Mouse (Mus musculus): ENCODE measurements around the gene Hoxa11. TPM values are rescaled to one million over a fixed set of nuclear protein-coding genes. Genes with fewer than 3 reads are reported as not detected.

Gene Hoxa11
- polyA plus RNA-seq, 1 experiment from 2014 or later: not detected

DNA sequence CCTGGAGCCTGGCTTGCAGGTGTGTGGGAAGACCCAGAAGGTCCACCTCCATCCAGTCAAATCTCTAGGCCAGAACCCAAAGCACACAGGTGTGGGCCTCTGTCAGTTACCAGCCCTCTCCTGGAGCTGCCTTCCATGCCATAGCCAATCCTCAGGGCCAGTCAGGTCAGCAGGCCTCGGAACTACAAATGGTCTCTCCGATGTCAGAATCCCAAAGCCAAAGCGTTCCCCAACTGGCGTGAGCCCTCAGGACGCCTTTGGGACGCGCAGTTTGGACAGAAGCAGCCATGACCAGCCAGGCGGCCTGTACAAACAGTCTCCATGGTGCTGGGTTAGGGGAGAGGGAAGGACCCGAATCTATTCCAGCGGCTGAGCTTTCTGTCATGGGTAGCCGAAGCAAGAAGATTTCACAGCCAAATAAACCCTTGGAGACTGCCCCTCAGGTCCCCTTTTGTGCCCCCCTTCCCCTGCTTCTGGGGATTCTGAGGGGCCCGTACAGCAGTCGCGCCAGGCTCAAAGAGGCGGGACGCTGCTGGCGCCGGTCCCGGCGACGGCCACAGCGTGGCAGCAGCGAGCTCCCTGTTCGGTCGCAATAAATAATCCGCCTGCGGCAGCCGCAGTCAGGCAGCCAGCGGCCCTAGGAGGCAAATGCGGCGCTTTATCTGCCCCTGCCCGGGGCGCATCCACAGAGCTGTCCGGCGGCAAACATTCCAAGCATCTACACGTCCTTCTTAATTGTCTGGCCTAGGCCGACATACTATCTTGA is 34.3 kb downstream of the Hoxa11 start:
- Histone ChIP-seq H3K9me3 (no peaks in the 10 kb centered on the region), H3K4me3 (peak overlapping the region; percentile 26), H3K9ac (peak overlapping the region; percentile 12; the same call in 1 of the 2 replicates), H3K36me3 (no peaks in the 10 kb centered on the region), H3K4me1 (replicated peaks) (peaks cover 17% of the 10 kb centered on the region), H3K27me3 (peaks cover 92% of the 10 kb centered on the region), H3K27ac (replicated peaks) (peak overlapping the region; percentile 42; the same call in 1 of the 2 replicates), H3K4me2 (peak overlapping the region; percentile 40)
- ATAC-seq (ENCODE audit: low FRiP score, low read depth): peak; percentile 67
- WGBS: 2% methylated on average over 37 of the region's 37 CpGs

GRCm38 (mm10) chr6:52209685-52210046 is 35.9 kb downstream of the Hoxa11 start:
- 9% methylated on average over 12 of the region's 12 CpGs for WGBS
- no peaks in the 10 kb centered on the region for H3K9me3 ChIP-seq
- peak overlapping the region; percentile 53 for H3K4me2 ChIP-seq
- H3K27ac ChIP-seq (replicated peaks): no peak overlapping the region
- H3K4me1 ChIP-seq (replicated peaks): peaks cover 17% of the 10 kb centered on the region
- H3K9ac ChIP-seq: no peak overlapping the region
- peaks cover 88% of the 10 kb centered on the region for H3K27me3 ChIP-seq
- H3K4me3 ChIP-seq: peak overlapping the region; percentile 22; the same call in 1 of the 2 replicates
- no peak for ATAC-seq (ENCODE audit: low FRiP score, low read depth)
- H3K36me3 ChIP-seq: no peaks in the 10 kb centered on the region

DNA sequence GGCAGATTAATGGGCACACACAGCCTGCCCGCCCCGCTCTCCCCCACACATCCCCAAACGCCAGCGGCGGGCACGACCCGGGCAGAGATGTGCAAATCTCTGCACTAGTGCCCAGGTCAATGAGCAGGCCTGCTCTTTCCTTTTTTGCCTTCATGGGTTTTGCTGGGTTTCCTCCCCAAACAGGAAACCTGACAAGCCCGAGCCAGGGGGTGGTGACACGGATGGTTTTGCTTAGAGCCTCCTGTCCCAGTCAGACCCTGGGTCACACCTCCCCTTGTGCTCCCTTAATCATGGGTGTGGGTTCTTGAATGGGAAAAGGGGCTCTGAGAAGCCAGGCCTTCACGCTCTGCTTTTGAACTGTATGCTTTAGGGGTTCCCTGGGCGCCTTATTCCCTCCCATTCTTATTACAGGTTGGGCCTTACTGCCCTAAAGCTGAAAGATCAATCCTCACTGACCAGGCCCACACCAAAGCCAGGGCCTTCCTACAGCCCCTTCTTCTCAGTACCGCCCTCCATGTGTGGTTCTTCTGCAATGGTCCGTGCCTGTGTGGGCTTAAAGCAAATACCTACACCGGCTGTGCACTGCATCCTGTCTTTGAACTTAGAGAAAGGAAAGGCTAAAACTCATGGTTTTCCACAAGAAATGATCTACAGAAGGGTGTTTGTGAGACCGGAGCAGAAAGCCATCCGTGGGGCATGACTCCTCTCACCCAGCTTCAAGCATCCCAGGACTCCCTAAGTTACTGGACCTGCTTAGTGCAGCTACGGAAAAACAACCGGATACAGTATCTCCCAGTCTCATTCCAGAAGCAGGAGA is 36.5 kb downstream of the Hoxa11 start:
- 7% methylated on average over 18 of the region's 18 CpGs for WGBS
- H3K4me1 ChIP-seq (replicated peaks): peaks cover 21% of the 10 kb centered on the region
- H3K36me3 ChIP-seq: no peaks in the 10 kb centered on the region
- 0 out of 2 replicates have a peak overlapping the region, but pooled peaks have one; percentile 5 for H3K9ac ChIP-seq
- H3K27ac ChIP-seq (replicated peaks): peak overlapping the region; percentile 62
- peaks cover 87% of the 10 kb centered on the region for H3K27me3 ChIP-seq
- ATAC-seq (ENCODE audit: low FRiP score, low read depth): no peak
- no peaks in the 10 kb centered on the region for H3K9me3 ChIP-seq
- H3K4me2 ChIP-seq: peak overlapping the region; percentile 53
- peak overlapping the region; percentile 22 for H3K4me3 ChIP-seq

DNA sequence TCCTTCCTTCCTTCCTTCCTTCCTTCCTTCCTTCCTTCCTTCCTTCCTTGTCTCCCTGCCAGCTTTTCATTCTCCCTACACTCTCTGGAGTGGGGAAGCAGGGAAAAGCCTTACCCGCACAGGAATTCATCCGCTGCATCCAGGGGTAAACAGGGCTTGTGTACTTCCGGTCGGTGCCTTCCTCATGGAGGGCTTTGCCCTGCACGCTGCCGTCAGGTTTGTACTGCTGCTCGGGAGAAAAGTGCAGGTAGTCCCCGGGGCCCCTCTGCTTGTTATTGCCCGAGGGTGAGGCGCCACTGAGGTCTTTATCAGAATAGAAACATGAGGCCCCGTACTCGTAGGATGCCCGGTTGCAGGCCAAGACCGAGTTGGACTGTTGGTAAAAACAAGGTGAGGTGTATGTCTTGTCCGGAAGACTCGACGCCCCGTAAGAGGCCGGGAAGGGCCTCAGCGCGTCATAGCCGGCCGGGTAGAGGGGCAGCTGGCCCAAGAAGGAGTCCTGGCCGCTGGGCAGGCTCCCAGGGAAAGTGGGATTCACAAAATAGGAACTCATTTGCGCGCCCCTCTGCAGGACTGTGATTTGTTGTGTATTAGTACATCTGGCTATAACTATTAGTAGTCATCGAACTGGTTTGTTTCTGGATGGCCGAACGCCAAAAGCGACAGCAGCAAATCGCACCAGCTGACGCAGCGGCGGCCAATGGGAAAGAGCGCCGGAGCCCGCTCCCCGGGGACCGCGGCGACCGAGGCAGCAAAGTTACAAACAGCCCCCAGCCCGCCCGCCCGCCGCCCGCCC is 37.3 kb downstream of the Hoxa11 start, which contains the start of gene Hoxa6:
Gene Hoxa6, minus strand, starts transcription at position 651 of the 796 bp plus-strand sequence.
- H3K4me2 ChIP-seq: peak within 1 kb of the TSS; percentile 53
- H3K4me3 ChIP-seq: peak within 1 kb of the TSS; percentile 38
- peaks cover 84% of the 10 kb centered on the region for H3K27me3 ChIP-seq
- H3K9ac ChIP-seq: 0 out of 2 replicates have a peak within 1 kb of the TSS, but pooled peaks have one; percentile 5
- ATAC-seq (ENCODE audit: low FRiP score, low read depth): no peak
- H3K4me1 ChIP-seq (replicated peaks): peaks cover 25% of the 10 kb centered on the region
- WGBS: 2% methylated on average over 47 of the region's 47 CpGs
- H3K36me3 ChIP-seq: no peaks in the 10 kb centered on the region
- H3K27ac ChIP-seq (replicated peaks): peak within 1 kb of the TSS; percentile 80
- H3K9me3 ChIP-seq: no peaks in the 10 kb centered on the region

DNA sequence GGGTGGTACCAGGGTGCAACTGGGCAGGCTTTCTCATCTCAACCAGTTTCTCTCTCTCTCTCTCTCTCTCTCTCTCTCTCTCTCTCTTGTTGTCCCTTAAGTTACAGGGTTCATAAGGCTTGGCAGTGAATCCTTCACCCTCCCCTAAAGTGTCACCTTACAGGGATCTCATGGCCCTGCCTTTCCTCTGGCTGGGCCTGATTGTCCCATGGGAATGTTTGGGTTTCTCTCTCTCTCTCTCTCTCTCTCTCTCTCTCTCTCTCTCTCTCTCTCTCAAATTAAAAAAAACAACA is 38.0 kb downstream of the Hoxa11 start:
- H3K4me2 ChIP-seq: peak overlapping the region; percentile 53
- ATAC-seq (ENCODE audit: low FRiP score, low read depth): no peak
- H3K27ac ChIP-seq (replicated peaks): peak overlapping the region; percentile 80; the same call in 1 of the 2 replicates
- H3K4me3 ChIP-seq: peak overlapping the region; percentile 38; the same call in 1 of the 2 replicates
- no peak overlapping the region for H3K9ac ChIP-seq
- no peaks in the 10 kb centered on the region for H3K36me3 ChIP-seq
- peaks cover 27% of the 10 kb centered on the region for H3K4me1 ChIP-seq (replicated peaks)
- H3K27me3 ChIP-seq: peaks cover 84% of the 10 kb centered on the region
- H3K9me3 ChIP-seq: no peaks in the 10 kb centered on the region

- Histone ChIP-seq H3K9ac (no peak overlapping the region), H3K4me2 (peak overlapping the region; percentile 53), H3K27me3 (peaks cover 84% of the 10 kb centered on the region), H3K36me3 (no peaks in the 10 kb centered on the region), H3K4me1 (replicated peaks) (peaks cover 27% of the 10 kb centered on the region), H3K27ac (replicated peaks) (peak overlapping the region; percentile 80; the same call in 1 of the 2 replicates), H3K4me3 (peak overlapping the region; percentile 38), H3K9me3 (no peaks in the 10 kb centered on the region)
- 8% methylated on average over 4 of the region's 4 CpGs for WGBS
- ATAC-seq (ENCODE audit: low FRiP score, low read depth): no peak
These were observed 38.5 kb downstream of the Hoxa11 start for GRCm38 (mm10) chr6:52206882-52207683.

GRCm38 (mm10) chr6:52205638-52206621 is 39.7 kb downstream of the Hoxa11 start:
- H3K4me2 ChIP-seq: peak overlapping the region; percentile 53
- peak overlapping the region; percentile 29; the same call in 1 of the 2 replicates for H3K9ac ChIP-seq
- ATAC-seq (ENCODE audit: low FRiP score, low read depth): no peak
- no peaks in the 10 kb centered on the region for H3K36me3 ChIP-seq
- peak overlapping the region; percentile 80 for H3K27ac ChIP-seq (replicated peaks)
- H3K27me3 ChIP-seq: peaks cover 81% of the 10 kb centered on the region
- peak overlapping the region; percentile 38 for H3K4me3 ChIP-seq
- H3K4me1 ChIP-seq (replicated peaks): peaks cover 18% of the 10 kb centered on the region
- 3% methylated on average over 55 of the region's 55 CpGs for WGBS
- H3K9me3 ChIP-seq: no peaks in the 10 kb centered on the region

- H3K27ac ChIP-seq (replicated peaks): peak overlapping the region; percentile 80
- H3K4me1 ChIP-seq (replicated peaks): peaks cover 18% of the 10 kb centered on the region
- H3K4me2 ChIP-seq: peak overlapping the region; percentile 53
- H3K27me3 ChIP-seq: peaks cover 83% of the 10 kb centered on the region
- peak overlapping the region; percentile 29; the same call in 1 of the 2 replicates for H3K9ac ChIP-seq
- WGBS: 5% methylated on average over 14 of the region's 14 CpGs
- H3K4me3 ChIP-seq: peak overlapping the region; percentile 38
- ATAC-seq (ENCODE audit: low FRiP score, low read depth): no peak
- no peaks in the 10 kb centered on the region for H3K36me3 ChIP-seq
- no peaks in the 10 kb centered on the region for H3K9me3 ChIP-seq
These were observed 40.4 kb downstream of the Hoxa11 start for GRCm38 (mm10) chr6:52205221-52205620.

GRCm38 (mm10) chr6:52204050-52204752 is 41.4 kb downstream of the Hoxa11 start, which contains the start of gene Hoxa5:
Gene Hoxa5 (minus strand): TSS chr6:52204587.
- Histone ChIP-seq H3K4me3 (peak within 1 kb of the TSS; percentile 38), H3K36me3 (no peaks in the 10 kb centered on the region), H3K27ac (replicated peaks) (peak within 1 kb of the TSS; percentile 83), H3K9ac (peak within 1 kb of the TSS; percentile 46), H3K27me3 (peaks cover 83% of the 10 kb centered on the region), H3K4me1 (replicated peaks) (peaks cover 18% of the 10 kb centered on the region), H3K9me3 (no peaks in the 10 kb centered on the region), H3K4me2 (peak within 1 kb of the TSS; percentile 53)
- WGBS: under 1% methylated on average over 65 of the region's 65 CpGs
- peak; percentile 83 for ATAC-seq (ENCODE audit: low FRiP score, low read depth)
